Mouse (Mus musculus) forebrain, embryonic 14.5 days (tissue): ENCODE measurements at regions not wholly inside any gene's neighbourhood (a gene's known extent, or its start where the extent isn't known, plus 50 kb on each side); places are given as distances from the start of the nearest gene placed in this dataset.
A peak's percentile ranks its signal among the peaks of the same experiment; 100 is the strongest.

Experiments used
- ATAC-seq: fragments of 200-750 bp; cut with Nextera tagmentation; 2 replicates; pipeline ENCODE4 v1.8.0; 2017; ENCODE audit warnings: mild to moderate bottlenecking, moderate library complexity
- DNase-seq: peaks from one replicate; pipeline ENCODE4 v3.0.0-alpha.2; 2015; ENCODE audit warnings: low spot score
- H3K27ac ChIP-seq: fragments of 300-500 bp; sonication (generic); 2 replicates; pipeline ENCODE4 v1.5.1; 2014; ENCODE audit warnings: low read depth, mild to moderate bottlenecking, control low read depth, low read length, moderate library complexity
- H3K27me3 ChIP-seq: fragments of 300-500 bp; sonication (generic); replicated peaks from 2 replicates; pipeline ENCODE4 v1.6.1; 2014; ENCODE audit warnings: low read length, control low read depth, mixed read lengths; ENCODE audit not compliant: control insufficient read depth, insufficient read depth
- H3K36me3 ChIP-seq: fragments of 300-500 bp; sonication (generic); 2 replicates; pipeline ENCODE4 v1.6.1; 2014; ENCODE audit warnings: low read length, control low read depth; ENCODE audit not compliant: control insufficient read depth, insufficient read depth
- H3K4me1 ChIP-seq: fragments of 300-500 bp; sonication (generic); 2 replicates; pipeline ENCODE4 v1.6.1; 2014; ENCODE audit warnings: antibody characterized with exemption, low read length, control low read depth; ENCODE audit not compliant: control insufficient read depth, insufficient read depth
- H3K4me2 ChIP-seq: fragments of 300-500 bp; sonication (generic); 2 replicates; pipeline ENCODE4 v1.6.1; 2014; ENCODE audit warnings: mild to moderate bottlenecking, control low read depth, low read length
- H3K4me3 ChIP-seq: fragments of 300-500 bp; sonication (generic); 2 replicates; pipeline ENCODE4 v1.5.1; 2014; ENCODE audit warnings: low read depth, low read length, control low read depth
- H3K9ac ChIP-seq: fragments of 300-500 bp; sonication (generic); 2 replicates; pipeline ENCODE4 v1.6.1; 2014; ENCODE audit warnings: mild to moderate bottlenecking, low read length, control low read depth, moderate library complexity
- H3K9me3 ChIP-seq: fragments of 300-500 bp; sonication (generic); replicated peaks from 2 replicates; pipeline ENCODE4 v1.6.1; 2016; ENCODE audit warnings: low read length, control low read depth, mixed read lengths; ENCODE audit not compliant: control insufficient read depth
- WGBS: fragments of 180-500 bp; shearing (Covaris S2); extraction: QIAGEN DNeasy Blood & Tissue Kit; methylation state at CpG from one replicate; pipeline ENCODE4 v1.1.7; 2014; 5-methylcytosine and 5-hydroxymethylcytosine counted together

GRCm38 (mm10) chr5:81878563-81878962 is 858.6 kb downstream of the Adgrl3 start:
- Histone ChIP-seq H3K36me3 (no peaks in the 10 kb centered on the region), H3K4me3 (no peak overlapping the region), H3K27ac (no peak overlapping the region), H3K4me2 (no peak overlapping the region), H3K9me3 (no peaks in the 10 kb centered on the region), H3K27me3 (no peaks in the 10 kb centered on the region), H3K9ac (no peak overlapping the region), H3K4me1 (no peaks in the 10 kb centered on the region)
- DNase-seq, result no peak
- ATAC-seq, result no peak
- 74% methylated on average over 3 of the region's 3 CpGs for WGBS

- no peak overlapping the region for H3K9ac ChIP-seq
- WGBS, result 40% methylated on average over 6 of the region's 6 CpGs
- no peaks in the 10 kb centered on the region for H3K36me3 ChIP-seq
- H3K9me3 ChIP-seq, result no peaks in the 10 kb centered on the region
- peak; percentile 60; the same call in 1 of the 2 replicates for ATAC-seq
- H3K27ac ChIP-seq, result no peak overlapping the region
- H3K4me3 ChIP-seq, result no peak overlapping the region
- DNase-seq, result peak; percentile 59
- no peaks in the 10 kb centered on the region for H3K27me3 ChIP-seq
- H3K4me2 ChIP-seq, result no peak overlapping the region
- H3K4me1 ChIP-seq, result no peaks in the 10 kb centered on the region
These were observed 873.4 kb downstream of the Adgrl3 start for GRCm38 (mm10) chr5:81893358-81893757.

GRCm38 (mm10) chr5:81909368-81909767 is 889.4 kb downstream of the Adgrl3 start:
- DNase-seq, result no peak
- H3K9me3 ChIP-seq, result no peaks in the 10 kb centered on the region
- H3K9ac ChIP-seq, result no peak overlapping the region
- H3K36me3 ChIP-seq, result no peaks in the 10 kb centered on the region
- no peak overlapping the region for H3K4me2 ChIP-seq
- WGBS, result 87% methylated on average over 6 of the region's 6 CpGs
- H3K27me3 ChIP-seq, result no peaks in the 10 kb centered on the region
- no peak overlapping the region for H3K27ac ChIP-seq
- no peaks in the 10 kb centered on the region for H3K4me1 ChIP-seq
- no peak for ATAC-seq
- H3K4me3 ChIP-seq, result no peak overlapping the region

GRCm38 (mm10) chr5:81909964-81910363 is 890.0 kb downstream of the Adgrl3 start:
- no peaks in the 10 kb centered on the region for H3K36me3 ChIP-seq
- DNase-seq (peak; percentile 41), ATAC-seq (peak; percentile 34; the same call in 1 of the 2 replicates)
- H3K4me3 ChIP-seq, result no peak overlapping the region
- no peak overlapping the region for H3K9ac ChIP-seq
- H3K4me2 ChIP-seq, result no peak overlapping the region
- H3K27ac ChIP-seq, result no peak overlapping the region
- 15% methylated on average over 8 of the region's 8 CpGs for WGBS
- H3K4me1 ChIP-seq, result no peaks in the 10 kb centered on the region
- no peaks in the 10 kb centered on the region for H3K9me3 ChIP-seq
- H3K27me3 ChIP-seq, result no peaks in the 10 kb centered on the region

GRCm38 (mm10) chr5:81916667-81917066 is 896.7 kb downstream of the Adgrl3 start:
- no peak overlapping the region for H3K4me2 ChIP-seq
- no peaks in the 10 kb centered on the region for H3K36me3 ChIP-seq
- H3K27ac ChIP-seq, result no peak overlapping the region
- H3K9ac ChIP-seq, result no peak overlapping the region
- no peak overlapping the region for H3K4me3 ChIP-seq
- DNase-seq, result no peak
- no peaks in the 10 kb centered on the region for H3K27me3 ChIP-seq
- ATAC-seq, result no peak
- no peaks in the 10 kb centered on the region for H3K9me3 ChIP-seq
- no peaks in the 10 kb centered on the region for H3K4me1 ChIP-seq

- H3K4me1 ChIP-seq, result no peaks in the 10 kb centered on the region
- H3K9me3 ChIP-seq, result no peaks in the 10 kb centered on the region
- no peaks in the 10 kb centered on the region for H3K27me3 ChIP-seq
- no peak for DNase-seq
- WGBS, result 84% methylated on average over 5 of the region's 5 CpGs
- H3K27ac ChIP-seq, result no peak overlapping the region
- no peaks in the 10 kb centered on the region for H3K36me3 ChIP-seq
- no peak overlapping the region for H3K4me2 ChIP-seq
- no peak overlapping the region for H3K4me3 ChIP-seq
- ATAC-seq, result no peak
- H3K9ac ChIP-seq, result no peak overlapping the region
These were observed 920.9 kb downstream of the Adgrl3 start for GRCm38 (mm10) chr5:81940798-81941197.

- Histone ChIP-seq H3K9me3 (no peaks in the 10 kb centered on the region), H3K27me3 (no peaks in the 10 kb centered on the region), H3K9ac (no peak overlapping the region), H3K4me2 (peak overlapping the region; percentile 9; the same call in 1 of the 2 replicates), H3K27ac (peak overlapping the region; percentile 27; the same call in 1 of the 2 replicates), H3K4me1 (no peaks in the 10 kb centered on the region), H3K36me3 (no peaks in the 10 kb centered on the region), H3K4me3 (no peak overlapping the region)
- DNase-seq, result peak; percentile 17
- 78% methylated on average over 24 of the region's 24 CpGs for WGBS
- ATAC-seq, result peak; percentile 37; the same call in 1 of the 2 replicates
These were observed 950.0 kb downstream of the Adgrl3 start for GRCm38 (mm10) chr5:81969685-81970524.

GRCm38 (mm10) chr5:81970525-81971011 is 950.6 kb downstream of the Adgrl3 start:
- Histone ChIP-seq H3K27ac (0 out of 2 replicates have a peak overlapping the region, but pooled peaks have one; percentile 27), H3K9ac (no peak overlapping the region), H3K4me2 (peak overlapping the region; percentile 9; the same call in 1 of the 2 replicates), H3K9me3 (no peaks in the 10 kb centered on the region), H3K4me3 (no peak overlapping the region), H3K27me3 (no peaks in the 10 kb centered on the region), H3K4me1 (no peaks in the 10 kb centered on the region), H3K36me3 (no peaks in the 10 kb centered on the region)
- 0 out of 2 replicates have a peak, but pooled peaks have one; percentile 18 for ATAC-seq
- 59% methylated on average over 8 of the region's 8 CpGs for WGBS
- DNase-seq, result peak; percentile 9

GRCm38 (mm10) chr5:81976515-81976914 is 956.6 kb downstream of the Adgrl3 start:
- DNase-seq (no peak), ATAC-seq (no peak)
- H3K27me3 ChIP-seq, result no peaks in the 10 kb centered on the region
- no peak overlapping the region for H3K4me2 ChIP-seq
- no peaks in the 10 kb centered on the region for H3K4me1 ChIP-seq
- H3K9me3 ChIP-seq, result no peaks in the 10 kb centered on the region
- no peak overlapping the region for H3K9ac ChIP-seq
- no peaks in the 10 kb centered on the region for H3K36me3 ChIP-seq
- no peak overlapping the region for H3K4me3 ChIP-seq
- WGBS, result 95% methylated on average over 3 of the region's 3 CpGs
- no peak overlapping the region for H3K27ac ChIP-seq
